Mouse (Mus musculus) erythroid progenitor cell, adult 5-6 weeks (primary cell): ENCODE results near the gene Triml1. TPM values are rescaled to one million over a fixed set of nuclear protein-coding genes. Genes with fewer than 3 reads are reported as not detected.

Experiments used
- ATAC-seq: replicated peaks from 2 replicates; pipeline ENCODE4 v1.8.0; 2016; ENCODE audit warnings: moderate number of reproducible peaks, mild to moderate bottlenecking, moderate TSS enrichment, inconsistent platforms; ENCODE audit not compliant: poor library complexity, low FRiP score, severe bottlenecking
- total RNA-seq, 2 experiments: library from RNA; stranded (forward) in 1 of 2; stranded (reverse) in 1 of 2; fragments of 150-400 nt in 1 of 2; fragments of 186-747, 209-891 nt in 1 of 2; gene quantifications; 2 replicates each; pipeline versions ENCODE4 v1.2.3 to v1.2.4; 2015 to 2017; ENCODE audit warnings: low replicate concordance in 2 of 2

Gene Triml1
- total RNA-seq (2015; ENCODE audit: low replicate concordance) (not detected in 2 replicates), total RNA-seq (2017; ENCODE audit: low replicate concordance) (not detected in 2 replicates)

DNA sequence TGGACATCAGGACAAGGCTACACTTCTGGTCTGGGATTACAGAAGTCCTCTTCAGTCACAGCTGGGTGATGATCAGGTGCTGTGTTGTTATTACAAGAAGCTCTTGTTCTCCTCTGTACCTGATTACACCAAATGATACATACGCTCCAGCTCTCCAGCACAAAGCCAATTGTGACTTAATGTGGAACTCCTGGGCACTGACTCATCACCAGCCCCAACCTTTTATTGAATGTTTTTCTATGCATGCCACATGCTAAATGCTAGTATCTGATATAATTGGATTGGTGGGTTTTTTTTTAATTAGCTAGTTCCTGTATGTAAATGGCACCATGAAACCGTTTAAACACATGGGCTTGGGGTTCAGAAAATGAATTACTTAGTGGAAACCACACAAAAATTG lies at the start of gene Triml1:
Gene Triml1, minus strand, starts transcription at position 101 of the 400 bp plus-strand sequence.
- no peak for ATAC-seq

DNA sequence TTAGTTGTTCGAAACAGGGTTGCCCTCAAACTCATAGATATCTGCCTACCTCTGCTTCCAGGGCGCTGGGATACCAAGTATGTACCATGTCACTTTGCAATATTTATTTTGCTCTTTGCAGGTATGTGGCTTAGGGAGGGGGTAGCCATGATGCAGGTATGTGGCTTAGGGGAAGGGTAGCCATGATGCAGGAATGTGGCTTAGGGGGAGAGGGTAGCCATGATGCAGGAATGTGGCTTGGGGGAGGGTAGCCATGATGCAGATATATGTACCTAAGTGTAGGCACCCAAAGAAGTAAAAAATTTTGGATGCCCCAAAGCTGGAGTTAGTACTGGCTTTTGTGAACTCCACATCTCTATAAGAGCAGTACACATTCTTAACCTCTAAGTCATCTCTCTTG lies 41.0 kb upstream of the Triml1 start:
- no peak for ATAC-seq

DNA sequence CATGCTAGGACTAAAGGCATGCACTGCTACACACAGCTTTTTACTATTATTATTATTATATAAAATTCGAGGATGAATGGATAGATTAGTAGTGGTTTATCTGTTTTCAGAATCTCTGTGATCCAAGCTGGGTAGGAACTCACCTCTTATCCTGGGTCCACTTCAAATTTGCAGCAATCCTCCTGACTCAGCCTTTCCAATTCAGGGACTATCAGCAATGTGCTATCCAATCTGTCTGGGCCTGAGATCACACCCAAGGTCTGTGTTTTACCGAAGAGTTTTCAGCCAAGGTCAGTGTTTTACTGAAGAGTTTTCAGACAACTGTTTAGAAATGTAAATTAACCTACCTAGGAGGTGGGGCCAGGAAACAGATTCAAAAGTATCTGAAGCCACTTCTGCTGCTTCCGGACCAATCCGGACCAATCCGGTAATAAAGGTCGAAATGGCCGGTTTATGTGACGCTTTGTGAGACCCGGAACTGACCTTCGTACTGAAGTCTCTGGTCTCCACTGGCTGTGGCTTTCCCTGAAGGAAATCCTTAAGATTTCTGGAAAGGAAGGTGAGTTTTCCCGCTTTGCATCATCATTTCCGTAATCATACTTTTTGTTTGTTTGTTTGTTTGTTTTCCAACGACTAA lies 38.9 kb upstream of the Triml1 start, which contains the start of gene Triml2:
Gene Triml2, plus strand, starts transcription at position 488 of the 637 bp plus-strand sequence.
- no peak for ATAC-seq

DNA sequence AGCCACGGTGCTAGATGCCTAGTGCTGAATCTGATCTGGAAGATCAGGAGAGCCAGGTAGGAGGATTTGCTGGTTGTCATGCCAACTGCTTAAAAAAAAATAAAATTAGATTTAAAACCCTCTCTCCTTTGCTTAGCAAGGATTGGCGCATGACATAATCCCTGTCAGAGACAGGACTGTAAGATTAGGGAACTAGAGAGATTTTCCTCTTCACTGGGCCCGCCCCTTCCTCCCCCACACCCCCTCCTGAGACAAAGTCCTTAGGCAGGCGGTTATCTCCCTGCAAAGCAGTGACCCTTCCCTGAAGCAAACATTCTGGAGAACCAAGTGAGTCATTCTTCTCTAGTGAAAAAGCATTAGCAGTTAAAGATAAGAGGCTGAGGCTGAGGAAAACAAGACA lies 37.9 kb upstream of the Triml1 start:
- ATAC-seq = no peak

DNA sequence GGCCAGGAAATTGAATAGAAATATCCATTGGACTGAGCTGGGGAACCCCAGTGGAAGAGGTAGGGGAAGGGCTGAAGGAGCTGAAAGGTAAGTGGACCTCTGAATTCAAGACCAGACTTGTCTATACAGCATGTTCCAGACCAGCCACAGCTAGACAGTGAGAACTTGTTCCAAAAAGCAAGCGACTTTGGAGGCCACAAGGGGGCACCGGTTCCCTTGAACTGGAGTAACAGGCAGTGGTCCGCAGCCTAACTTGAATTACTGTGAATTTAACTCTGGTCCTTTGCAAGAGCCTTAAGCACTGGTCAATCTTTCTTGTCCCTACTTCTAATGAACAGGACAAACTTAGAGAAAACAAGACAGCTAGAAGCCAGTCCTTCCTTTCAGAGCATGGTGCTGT lies 37.0 kb upstream of the Triml1 start:
- ATAC-seq = no peak

DNA sequence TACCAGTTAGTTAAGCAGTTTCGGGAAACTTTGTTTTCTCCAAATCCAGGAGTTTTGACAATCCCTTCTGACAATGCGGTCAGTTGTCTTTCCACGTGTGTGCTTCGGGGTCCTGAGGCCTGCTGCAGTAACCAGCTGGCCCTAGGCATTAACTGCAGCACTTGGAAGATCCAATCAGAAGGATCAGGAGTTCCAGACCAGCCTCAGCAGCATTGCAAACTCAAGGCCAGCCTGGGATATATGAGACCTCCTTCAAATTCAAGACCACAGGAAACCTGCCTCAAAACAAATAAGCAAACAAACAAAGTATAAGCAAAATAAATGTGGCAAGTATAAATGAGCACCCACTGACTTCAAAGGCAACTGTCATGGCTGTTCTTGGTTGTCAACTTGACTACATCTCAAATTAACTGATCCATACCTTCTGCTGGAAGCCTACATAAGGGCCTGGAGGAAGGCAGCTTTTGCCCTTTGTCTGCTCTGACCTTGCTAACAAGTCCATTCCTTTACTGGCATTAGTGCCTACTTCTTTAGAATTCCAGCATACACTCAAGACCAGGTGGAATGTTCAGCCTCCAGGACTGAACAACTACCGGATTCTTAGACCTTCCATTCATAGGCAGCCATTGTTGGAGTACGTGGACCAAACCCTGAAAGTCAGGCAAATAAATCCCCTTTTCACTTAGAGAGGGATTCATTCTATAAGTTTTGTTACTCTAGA lies 35.6 kb upstream of the Triml1 start:
- no peak for ATAC-seq

DNA sequence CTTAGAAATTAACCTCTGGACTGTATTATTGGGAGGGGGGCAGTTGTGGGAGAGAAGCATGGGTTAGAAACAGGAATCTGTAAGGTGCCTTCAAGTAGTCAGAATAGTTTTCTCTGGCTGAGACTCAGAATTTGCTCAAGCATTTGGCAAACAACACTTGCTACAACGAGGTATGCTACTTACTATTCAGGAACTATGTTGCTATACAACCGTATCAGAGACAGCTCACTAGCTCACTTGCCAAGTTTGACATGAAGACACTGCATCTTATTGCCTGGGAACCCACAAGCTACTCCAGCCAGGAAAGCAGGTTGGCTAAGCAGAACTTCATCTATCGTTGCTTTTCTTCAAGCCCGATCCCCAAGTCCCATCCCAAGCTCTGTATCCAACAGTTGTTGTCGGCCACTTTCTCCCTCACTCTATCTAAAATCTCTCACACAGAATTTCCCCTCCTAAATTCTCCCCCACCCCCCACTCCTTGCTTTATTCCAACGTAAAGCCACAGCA lies 28.0 kb upstream of the Triml1 start:
- ATAC-seq = no peak

DNA sequence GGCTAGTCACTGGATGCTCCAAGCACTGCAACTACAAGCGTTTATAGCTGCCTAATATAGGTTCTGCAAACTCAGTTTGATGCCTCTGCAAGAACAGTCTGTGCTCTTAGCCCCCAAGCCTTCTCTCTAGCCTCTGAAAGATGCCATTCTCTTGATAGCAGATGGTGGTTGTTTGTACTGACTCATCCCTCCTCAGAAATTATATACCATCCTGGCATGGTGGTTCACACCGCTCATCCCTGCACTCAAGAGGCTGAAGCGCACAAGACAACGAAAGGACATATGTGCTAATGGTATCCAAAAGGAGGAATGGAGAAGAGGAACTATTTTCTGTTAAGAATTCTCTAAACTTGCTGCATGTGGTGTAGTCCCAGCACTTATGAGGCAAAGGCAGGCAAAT lies 26.8 kb upstream of the Triml1 start:
- ATAC-seq = no peak

DNA sequence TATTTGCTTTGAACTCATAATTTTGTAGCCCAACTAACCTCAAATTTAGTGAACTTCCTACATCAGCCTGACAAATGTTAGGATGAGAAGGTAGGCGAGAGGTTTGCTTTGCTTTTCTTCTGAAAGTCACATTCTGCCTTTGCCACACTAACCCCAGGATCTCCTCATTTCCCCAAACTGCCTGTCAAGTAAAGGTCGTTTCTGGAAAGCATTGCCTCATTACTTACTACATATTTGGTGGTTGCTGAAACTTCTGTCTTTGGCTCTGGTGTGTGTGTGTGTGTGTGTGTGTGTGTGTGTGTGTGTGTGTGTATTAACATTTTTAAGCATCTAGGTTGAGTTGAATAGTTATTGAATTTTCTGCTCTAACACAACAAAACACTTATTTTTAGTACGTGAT lies 23.2 kb upstream of the Triml1 start:
- ATAC-seq = no peak

DNA sequence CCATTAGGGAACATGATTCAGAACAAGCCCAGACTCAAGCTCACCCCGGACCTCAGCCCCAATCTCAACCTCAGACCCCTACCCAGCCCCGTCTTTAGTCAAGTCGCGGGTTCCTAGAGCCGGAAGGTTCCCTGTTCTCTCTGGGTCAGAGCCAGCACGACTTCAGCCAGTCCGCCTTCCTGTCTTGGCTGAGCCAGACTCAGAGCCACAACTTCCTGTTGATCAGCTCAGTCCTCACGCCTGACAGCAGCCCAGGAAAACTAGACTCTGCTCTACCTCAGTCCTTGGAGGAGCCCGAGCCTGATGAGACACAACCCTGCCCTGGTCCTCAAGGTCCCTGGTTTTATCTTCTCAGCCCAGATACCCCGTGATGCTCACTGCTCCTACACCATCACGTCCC lies 22.0 kb upstream of the Triml1 start:
- no peak for ATAC-seq

DNA sequence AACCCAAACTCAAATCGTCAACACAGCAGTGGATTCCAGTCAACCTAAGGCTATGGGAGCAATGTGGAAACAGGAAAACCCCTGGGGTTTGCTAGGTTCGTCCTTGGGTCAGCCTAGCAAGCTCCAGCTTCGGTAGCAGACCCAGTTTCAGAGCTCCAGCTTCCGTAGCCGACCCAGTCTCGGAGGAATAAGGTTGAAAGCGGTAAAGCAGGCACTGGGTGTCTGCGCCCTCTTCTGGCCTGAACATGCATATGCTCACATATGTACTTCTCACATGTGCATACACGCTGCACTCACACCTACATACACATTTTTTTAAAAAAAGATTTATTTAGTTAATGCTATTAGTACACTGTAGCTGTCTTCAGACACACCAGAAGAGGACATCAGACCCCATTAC lies 8.0 kb upstream of the Triml1 start:
- no peak for ATAC-seq

DNA sequence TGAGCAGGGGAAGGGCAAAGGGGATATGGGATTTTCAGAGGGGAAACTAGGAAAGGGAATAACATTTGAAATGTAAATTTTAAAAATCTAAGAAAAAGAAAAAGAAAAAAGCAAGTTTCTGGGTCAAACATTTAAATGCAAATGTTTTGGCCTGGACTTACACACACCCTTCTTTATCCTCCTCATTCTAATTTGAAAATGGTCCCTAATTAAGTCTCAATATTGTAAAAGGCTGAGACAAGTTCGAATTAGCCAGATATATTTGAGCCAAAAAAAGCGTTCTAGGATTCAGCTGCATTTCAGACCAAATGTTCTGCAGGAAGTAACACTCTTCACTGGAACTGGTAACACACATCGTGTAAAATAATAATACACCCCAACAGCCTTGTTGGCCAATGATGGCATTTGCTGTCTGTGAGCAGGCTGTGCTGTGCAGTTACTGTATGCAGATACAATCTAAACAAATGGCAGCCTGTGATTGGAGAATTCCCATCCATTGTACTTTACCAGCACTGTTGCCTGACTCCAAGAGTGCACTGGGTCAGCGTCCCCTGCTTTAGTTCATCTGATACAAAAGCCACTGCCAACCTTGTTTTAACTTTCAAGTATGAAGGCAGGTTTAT lies 30.0 kb downstream of the Triml1 start:
- ATAC-seq = no peak

Other genes with a start within 250 kb of the Triml1 start
- gene Triml2, start 39.1 kb upstream of the Triml1 start, total RNA-seq (2015; ENCODE audit: low replicate concordance) = not detected in 2 replicates
- not detected in 2 replicates for gene Triml2, start 39.1 kb upstream of the Triml1 start, total RNA-seq (2017; ENCODE audit: low replicate concordance)
- not detected in 2 replicates for gene Zfp42, start 165.5 kb upstream of the Triml1 start, total RNA-seq (2015; ENCODE audit: low replicate concordance)
- not detected in 2 replicates for gene Zfp42, start 165.5 kb upstream of the Triml1 start, total RNA-seq (2017; ENCODE audit: low replicate concordance)